Mouse (Mus musculus) bone marrow, adult 2 months (tissue): ENCODE data around the gene Zfp719.

Experiments used
- CTCF ChIP-seq: fragments of 200-500 bp; IDR thresholded peaks from 2 replicates; pipeline ENCODE4 v1.5.1; 2011; ENCODE audit warnings: low read length, control low read depth; ENCODE audit not compliant: control insufficient read depth, insufficient read depth
- POLR2A ChIP-seq: fragments of 200-500 bp; IDR thresholded peaks from 2 replicates; pipeline ENCODE4 v1.6.1; 2011; ENCODE audit warnings: low read depth, mild to moderate bottlenecking, control low read depth, low read length, borderline replicate concordance; ENCODE audit not compliant: control insufficient read depth

DNA sequence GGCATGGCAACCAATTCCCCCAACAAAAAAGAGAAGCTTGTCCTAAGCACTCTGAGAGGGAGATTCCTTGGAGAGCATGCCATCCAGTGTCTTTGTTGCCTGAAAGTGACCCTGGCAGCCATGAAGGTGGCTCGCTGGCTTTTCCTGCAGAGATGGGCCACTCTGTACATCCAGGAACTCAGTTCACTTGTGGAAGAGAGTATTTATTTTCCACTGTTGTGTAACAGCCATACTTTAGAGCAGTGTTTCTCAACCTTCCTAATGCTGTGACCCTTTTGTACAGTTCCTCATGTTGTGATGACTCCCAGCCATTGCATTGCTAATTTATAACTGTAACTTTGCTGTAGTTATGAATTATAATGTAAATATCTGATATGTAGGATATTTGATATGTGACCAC lies 57.7 kb downstream of the Zfp719 start:
- no peak for TF ChIP-seq CTCF
- TF ChIP-seq POLR2A = no peak
